Mouse (Mus musculus): ENCODE measurements around the gene Piezo1.
"Not testable (repeated sequence)": the region's sequence is repeated elsewhere in the genome, so short reads cannot be mapped to it uniquely, and the experiment has no call there.

The Piezo1 gene

GRCm38 (mm10) chr8:122551265-122552051 lies at the start of gene Piezo1:
Gene Piezo1 (minus strand): TSS chr8:122551329.
- DNase-seq (ENCODE audit: low read depth, low spot score) = peak; percentile 87

- no peak for DNase-seq (ENCODE audit: low read depth, low spot score)
Observed at GRCm38 (mm10) chr8:122600666-122601065, 49.5 kb upstream of the Piezo1 start.

- DNase-seq (ENCODE audit: low read depth, low spot score) = no peak
Observed at GRCm38 (mm10) chr8:122596031-122596430, 44.9 kb upstream of the Piezo1 start.

GRCm38 (mm10) chr8:122593783-122594507 lies 42.8 kb upstream of the Piezo1 start:
- DNase-seq (ENCODE audit: low read depth, low spot score) = no peak

- DNase-seq (ENCODE audit: low read depth, low spot score) = no peak
Observed at GRCm38 (mm10) chr8:122593240-122593639, 42.1 kb upstream of the Piezo1 start.

GRCm38 (mm10) chr8:122586749-122587148 lies 35.6 kb upstream of the Piezo1 start:
- no peak for DNase-seq (ENCODE audit: low read depth, low spot score)

- DNase-seq (ENCODE audit: low read depth, low spot score) = no peak
Observed at GRCm38 (mm10) chr8:122586171-122586570, 35.0 kb upstream of the Piezo1 start.

- DNase-seq (ENCODE audit: low read depth, low spot score) = no peak
Observed at GRCm38 (mm10) chr8:122585411-122585891, 34.3 kb upstream of the Piezo1 start.

- DNase-seq (ENCODE audit: low read depth, low spot score) = no peak
Observed at GRCm38 (mm10) chr8:122584981-122585380, 33.9 kb upstream of the Piezo1 start.

- peak; percentile 42 for DNase-seq (ENCODE audit: low read depth, low spot score)
Observed at GRCm38 (mm10) chr8:122580926-122581325, 29.8 kb upstream of the Piezo1 start.

- DNase-seq (ENCODE audit: low read depth, low spot score) = peak; percentile 57
Observed at GRCm38 (mm10) chr8:122579196-122579595, 28.1 kb upstream of the Piezo1 start.

GRCm38 (mm10) chr8:122577116-122577515 lies 26.0 kb upstream of the Piezo1 start:
- no peak for DNase-seq (ENCODE audit: low read depth, low spot score)

GRCm38 (mm10) chr8:122576648-122577022 lies 25.5 kb upstream of the Piezo1 start, which contains the start of gene Aprt:
Gene Aprt (minus strand): TSS chr8:122576909.
- DNase-seq (ENCODE audit: low read depth, low spot score) = peak; percentile 91

- DNase-seq (ENCODE audit: low read depth, low spot score) = no peak
Observed at GRCm38 (mm10) chr8:122575735-122576647, 24.9 kb upstream of the Piezo1 start.

- no peak for DNase-seq (ENCODE audit: low read depth, low spot score)
Observed at GRCm38 (mm10) chr8:122575286-122575685, 24.2 kb upstream of the Piezo1 start.

GRCm38 (mm10) chr8:122574667-122575251 lies 23.6 kb upstream of the Piezo1 start:
- DNase-seq (ENCODE audit: low read depth, low spot score) = no peak

GRCm38 (mm10) chr8:122574264-122574663 lies 23.1 kb upstream of the Piezo1 start:
- DNase-seq (ENCODE audit: low read depth, low spot score) = no peak

GRCm38 (mm10) chr8:122573577-122573976 lies 22.4 kb upstream of the Piezo1 start:
- no peak for DNase-seq (ENCODE audit: low read depth, low spot score)

- DNase-seq (ENCODE audit: low read depth, low spot score) = not testable (repeated sequence)
Observed at GRCm38 (mm10) chr8:122573176-122573575, 22.0 kb upstream of the Piezo1 start.

GRCm38 (mm10) chr8:122572751-122573150 lies 21.6 kb upstream of the Piezo1 start:
- no peak for DNase-seq (ENCODE audit: low read depth, low spot score)

GRCm38 (mm10) chr8:122571750-122572267 lies 20.7 kb upstream of the Piezo1 start:
- no peak for DNase-seq (ENCODE audit: low read depth, low spot score)
